Mouse (Mus musculus): ENCODE results near the gene Prkce.

DNA sequence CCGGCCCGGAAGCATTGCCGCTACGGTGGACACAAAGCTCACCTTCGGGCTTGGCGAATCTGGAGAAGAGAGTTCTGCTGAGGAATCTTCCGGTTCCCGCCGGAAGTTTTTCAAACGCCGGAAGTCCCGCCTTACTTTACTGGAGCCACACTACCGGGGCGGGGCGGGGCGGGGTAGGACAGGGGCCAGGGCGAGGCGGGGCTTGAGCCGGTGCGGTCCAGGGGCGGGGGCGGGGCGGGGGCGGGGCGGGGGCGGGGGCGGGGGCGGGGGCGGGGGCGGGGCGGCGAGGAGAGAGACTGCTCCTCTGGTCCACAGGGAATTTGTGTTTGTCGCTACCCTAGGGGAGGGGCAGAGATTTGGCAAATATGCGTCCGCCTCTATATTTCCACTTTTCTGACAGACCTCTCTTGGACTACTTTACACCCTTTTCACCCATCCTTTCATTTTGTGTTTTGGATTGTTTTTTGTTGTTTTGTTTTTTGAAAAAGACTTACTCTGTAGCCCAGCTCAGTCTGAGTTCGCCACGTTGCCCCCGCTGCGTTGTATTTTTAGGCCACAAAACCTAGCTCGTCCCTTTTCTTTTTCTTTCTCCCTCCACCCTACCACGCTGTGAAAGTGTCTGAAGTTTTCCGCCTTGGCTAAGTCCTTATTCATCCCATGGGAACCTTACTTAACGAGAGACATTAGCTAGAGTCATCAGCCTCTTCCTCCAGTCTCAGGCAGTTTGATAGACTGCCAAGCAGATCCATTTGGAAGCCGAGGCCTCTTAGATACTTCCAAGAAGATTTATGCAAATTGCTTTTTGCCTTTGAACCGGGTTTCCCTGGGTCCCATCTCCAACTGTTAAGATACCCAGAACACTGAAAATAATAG is 22.3 kb upstream of the Prkce start, which contains the start of gene Srbd1:
- TF ChIP-seq CTCF (IDR thresholded peaks at IDR 0.05; ENCODE audit: low read depth) (no peak), EP300 (IDR thresholded peaks at IDR 0.05; ENCODE audit: low read depth) (no peak)
